Mouse (Mus musculus): ENCODE measurements around the gene Sppl3. TPM values are rescaled to one million over a fixed set of nuclear protein-coding genes. Genes with fewer than 3 reads are reported as not detected.
A peak's percentile ranks its signal among the peaks of the same experiment; 100 is the strongest.

The Sppl3 gene
- polyA plus RNA-seq (2014; fragmentation: Nextera tagmentation; extraction: Ambion mirVana): 20.3 and 24.0 TPM in 2 replicates

DNA sequence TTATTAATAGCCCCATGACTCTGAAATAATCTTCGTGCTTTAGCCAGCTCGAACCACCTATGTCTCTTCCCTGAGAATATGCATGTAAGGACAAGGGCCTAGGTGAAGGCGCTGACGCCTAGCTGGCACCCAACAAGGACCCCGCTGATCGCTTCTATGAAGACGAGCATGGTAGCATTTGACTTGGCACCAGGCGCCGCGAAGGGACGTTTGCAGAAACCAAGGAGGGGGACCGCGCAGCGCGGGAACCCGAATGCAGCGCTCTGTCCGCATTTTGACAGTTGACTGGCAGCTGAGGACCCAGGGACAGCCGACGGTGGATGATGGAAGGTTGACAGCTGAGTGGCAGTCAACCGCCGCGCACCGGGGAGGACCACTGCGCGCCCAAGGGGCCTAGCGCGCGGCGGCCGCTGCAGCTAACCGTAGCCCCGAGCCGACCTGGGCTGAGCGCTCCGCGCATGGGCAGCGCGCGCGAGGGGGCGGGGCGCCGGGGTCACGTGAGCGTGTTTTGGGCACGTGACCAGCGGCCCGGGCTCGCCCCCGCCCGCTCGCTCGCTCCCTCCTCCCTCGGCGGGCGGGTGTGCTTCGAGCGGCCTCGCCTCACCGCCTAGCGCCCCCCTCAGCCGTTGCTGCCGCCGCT lies at the start of gene Sppl3:
Gene Sppl3 (plus strand): TSS at position 561 of the 640 bp plus-strand sequence.
- Histone ChIP-seq H3K4me2 (ENCODE audit: low read length) (peak within 1 kb of the TSS; percentile 91), H3K36me3 (ENCODE audit: control insufficient read depth, insufficient read depth, low read length) (no peaks in the 10 kb centered on the region), H3K9me3 (replicated peaks; ENCODE audit: control insufficient read depth, low read length) (no peaks in the 10 kb centered on the region), H3K27me3 (replicated peaks; ENCODE audit: control insufficient read depth, insufficient read depth, low read length) (no peaks in the 10 kb centered on the region), H3K4me1 (ENCODE audit: control insufficient read depth, insufficient read depth, low read length) (peaks cover 18% of the 10 kb centered on the region), H3K27ac (ENCODE audit: low read depth, low read length) (peak within 1 kb of the TSS; percentile 93), H3K4me3 (ENCODE audit: low read depth, low read length) (peak within 1 kb of the TSS; percentile 100), H3K9ac (ENCODE audit: low read length) (peak within 1 kb of the TSS; percentile 99)
- ATAC-seq (peak; percentile 94), DNase-seq (ENCODE audit: low spot score) (peak; percentile 95)
- under 1% methylated on average over 42 of the region's 65 CpGs for WGBS

DNA sequence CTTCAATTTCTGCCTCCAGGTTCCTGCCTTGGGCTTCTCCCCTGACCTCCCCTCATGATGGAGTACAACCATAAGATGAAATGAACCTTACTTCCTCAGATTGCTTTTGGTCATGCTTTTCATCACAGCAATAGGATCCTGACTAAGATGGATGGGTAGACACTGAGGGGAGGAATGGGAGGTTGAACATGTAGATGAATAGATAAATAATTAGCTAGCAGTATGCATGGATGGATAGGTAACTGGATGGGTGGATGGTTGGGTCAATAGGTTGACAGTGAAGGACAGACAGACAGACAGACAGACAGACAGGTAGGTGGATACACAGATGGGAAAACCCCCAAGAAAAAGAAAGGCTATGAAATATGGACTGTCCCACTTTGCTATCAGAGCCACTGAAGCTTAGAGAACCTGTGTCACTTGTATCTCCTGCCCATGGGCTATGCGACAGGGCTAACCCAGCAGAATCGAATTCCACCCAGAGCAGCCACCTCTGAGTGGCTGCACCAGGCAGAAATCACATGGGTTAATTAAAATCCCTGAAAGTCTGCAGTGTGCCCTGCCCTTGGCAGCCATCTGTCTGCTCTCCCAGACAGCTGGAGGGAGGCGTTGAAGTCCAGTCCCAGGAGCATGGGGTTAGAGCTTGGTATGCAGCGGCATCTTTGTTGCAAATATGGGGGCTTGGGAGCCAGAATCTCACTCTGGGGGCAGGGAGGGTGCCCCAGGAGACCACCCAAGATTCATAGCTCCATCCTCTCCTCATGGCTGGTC lies 49.2 kb upstream of the Sppl3 start:
- H3K4me3 ChIP-seq (ENCODE audit: low read depth, low read length): no peak overlapping the region
- 73% methylated on average over 4 of the region's 4 CpGs for WGBS
- H3K27me3 ChIP-seq (replicated peaks; ENCODE audit: control insufficient read depth, insufficient read depth, low read length): no peaks in the 10 kb centered on the region
- DNase-seq (ENCODE audit: low spot score) (no peak), ATAC-seq (no peak)
- no peaks in the 10 kb centered on the region for H3K4me1 ChIP-seq (ENCODE audit: control insufficient read depth, insufficient read depth, low read length)
- H3K4me2 ChIP-seq (ENCODE audit: low read length): no peak overlapping the region
- H3K36me3 ChIP-seq (ENCODE audit: control insufficient read depth, insufficient read depth, low read length): no peaks in the 10 kb centered on the region
- H3K9me3 ChIP-seq (replicated peaks; ENCODE audit: control insufficient read depth, low read length): no peaks in the 10 kb centered on the region
- no peak overlapping the region for H3K27ac ChIP-seq (ENCODE audit: low read depth, low read length)
- no peak overlapping the region for H3K9ac ChIP-seq (ENCODE audit: low read length)

DNA sequence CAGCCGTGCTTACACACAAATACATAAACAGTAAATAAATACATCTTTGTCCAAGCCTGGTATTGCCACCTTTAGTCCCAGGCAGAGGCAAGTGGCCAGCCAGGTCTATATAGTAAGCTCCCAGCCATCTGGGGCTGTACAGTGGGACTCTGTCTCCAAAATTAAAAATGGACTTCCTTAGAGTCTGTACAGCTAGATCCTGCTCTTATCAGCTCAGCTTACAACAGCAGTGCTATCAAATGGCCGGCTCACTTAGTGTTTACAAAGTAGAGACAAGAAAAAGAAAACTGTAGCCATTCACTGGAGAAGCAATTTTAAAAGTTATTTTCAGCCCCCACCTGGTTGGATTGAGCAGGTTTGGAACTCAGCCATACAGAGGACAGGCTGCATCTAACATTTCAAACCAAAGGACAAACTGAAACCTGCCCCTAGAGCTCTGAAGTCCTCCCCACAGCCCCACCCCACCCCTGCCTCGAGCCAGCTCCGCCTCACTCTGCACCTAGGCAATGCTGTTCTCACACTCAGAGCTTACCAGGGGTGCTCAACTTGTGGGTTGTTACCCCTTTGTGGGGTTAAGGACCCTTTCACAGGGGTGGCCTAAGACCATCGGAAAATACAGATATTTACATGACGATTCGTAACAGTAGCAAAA lies 46.5 kb upstream of the Sppl3 start:
- WGBS: 83% methylated on average over 7 of the region's 7 CpGs
- ATAC-seq: no peak

DNA sequence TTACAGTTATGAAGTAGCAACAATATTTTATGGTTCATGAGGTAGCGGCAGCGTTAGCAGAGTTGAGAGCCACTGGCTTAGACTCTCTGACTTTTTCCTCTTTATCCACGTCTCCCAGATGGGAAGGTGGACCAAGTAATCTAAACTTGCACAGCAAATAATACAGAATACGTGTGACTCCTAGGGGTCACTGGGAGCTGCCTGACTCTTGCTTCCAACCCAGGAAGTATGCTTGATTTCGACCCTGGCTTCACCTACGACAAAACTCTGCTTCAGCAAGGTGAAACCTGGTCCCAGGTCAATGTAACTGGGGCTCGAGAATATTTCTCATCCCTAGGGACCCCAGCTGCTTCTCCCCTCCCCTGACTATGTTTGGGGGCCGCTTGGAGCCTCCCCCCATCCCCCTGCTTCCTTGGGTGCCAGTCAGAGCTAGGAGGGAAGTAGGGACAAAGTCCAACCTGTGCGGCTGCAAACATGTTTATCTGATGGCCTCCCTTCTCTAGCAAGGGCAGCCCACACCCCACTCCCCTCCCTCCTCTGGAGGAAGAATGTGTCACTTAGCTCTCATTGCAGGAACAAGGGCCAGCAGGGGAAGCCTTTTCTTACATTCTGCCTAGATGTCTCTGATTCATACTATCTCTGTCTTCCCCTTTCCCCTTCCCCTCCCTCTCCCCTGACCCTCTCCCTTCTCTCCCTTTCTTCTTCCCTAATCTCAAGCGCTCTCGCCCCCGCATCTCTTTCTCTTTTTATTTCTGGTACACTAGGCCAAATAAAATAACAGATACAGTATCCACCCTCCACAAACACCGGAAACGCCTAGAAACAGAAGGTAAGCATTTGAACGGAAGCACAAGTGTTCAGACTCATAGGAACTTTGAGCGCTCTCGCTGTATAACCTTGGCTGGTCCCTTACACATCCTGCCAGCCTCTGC lies 45.7 kb upstream of the Sppl3 start:
- no peak for ATAC-seq
- DNase-seq (ENCODE audit: low spot score): no peak
- H3K9ac ChIP-seq (ENCODE audit: low read length): no peak overlapping the region
- no peak overlapping the region for H3K4me2 ChIP-seq (ENCODE audit: low read length)
- no peaks in the 10 kb centered on the region; the same call in 1 of the 2 replicates for H3K4me1 ChIP-seq (ENCODE audit: control insufficient read depth, insufficient read depth, low read length)
- no peaks in the 10 kb centered on the region for H3K27me3 ChIP-seq (replicated peaks; ENCODE audit: control insufficient read depth, insufficient read depth, low read length)
- H3K4me3 ChIP-seq (ENCODE audit: low read depth, low read length): no peak overlapping the region
- H3K36me3 ChIP-seq (ENCODE audit: control insufficient read depth, insufficient read depth, low read length): no peaks in the 10 kb centered on the region
- WGBS: 73% methylated on average over 17 of the region's 17 CpGs
- no peaks in the 10 kb centered on the region for H3K9me3 ChIP-seq (replicated peaks; ENCODE audit: control insufficient read depth, low read length)
- H3K27ac ChIP-seq (ENCODE audit: low read depth, low read length): no peak overlapping the region

More for the DNA sequence above, 46.5 kb upstream of the Sppl3 start:
- Histone ChIP-seq H3K9ac (ENCODE audit: low read length) (no peak overlapping the region), H3K27ac (ENCODE audit: low read depth, low read length) (no peak overlapping the region), H3K4me2 (ENCODE audit: low read length) (no peak overlapping the region), H3K9me3 (replicated peaks; ENCODE audit: control insufficient read depth, low read length) (no peaks in the 10 kb centered on the region), H3K4me3 (ENCODE audit: low read depth, low read length) (no peak overlapping the region), H3K4me1 (ENCODE audit: control insufficient read depth, insufficient read depth, low read length) (no peaks in the 10 kb centered on the region), H3K36me3 (ENCODE audit: control insufficient read depth, insufficient read depth, low read length) (no peaks in the 10 kb centered on the region), H3K27me3 (replicated peaks; ENCODE audit: control insufficient read depth, insufficient read depth, low read length) (no peaks in the 10 kb centered on the region)
- DNase-seq (ENCODE audit: low spot score): no peak

DNA sequence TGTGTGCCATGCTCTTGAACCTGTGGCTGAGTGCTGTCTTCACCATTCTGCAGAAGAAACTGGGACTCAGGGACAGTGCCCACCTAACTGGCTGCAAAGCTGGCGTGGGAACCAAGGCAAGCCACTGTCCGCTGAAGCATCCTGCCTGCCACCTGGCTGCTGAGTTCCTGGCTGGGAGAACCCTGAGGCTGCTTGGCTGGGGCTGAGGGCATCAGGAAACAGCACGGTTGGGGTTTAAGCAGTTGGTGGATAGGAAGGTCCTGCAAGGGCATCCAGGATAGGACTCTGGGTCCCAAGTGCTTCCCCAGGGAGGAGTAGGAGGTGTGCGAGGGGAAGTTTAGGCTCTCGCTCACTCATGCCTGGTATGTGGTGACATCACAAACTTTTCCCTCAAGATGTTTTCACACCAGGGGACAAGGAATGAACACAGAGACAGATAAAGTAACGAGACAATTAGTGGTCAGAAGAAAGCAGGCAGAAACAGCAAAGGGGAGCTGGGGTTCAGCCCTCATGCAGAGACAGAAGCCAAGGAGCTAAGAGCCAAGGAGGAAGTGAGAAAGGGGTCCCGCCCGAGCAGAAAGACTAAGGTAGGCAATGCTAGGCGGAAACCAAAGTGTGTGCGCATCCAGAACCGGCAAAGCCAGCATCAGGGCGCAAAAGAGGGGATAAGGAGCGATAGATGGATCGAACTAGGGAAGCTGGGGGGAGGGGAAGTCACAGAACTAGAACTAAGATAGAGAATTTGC lies 43.2 kb upstream of the Sppl3 start:
- H3K27ac ChIP-seq (ENCODE audit: low read depth, low read length): no peak overlapping the region
- no peak overlapping the region for H3K9ac ChIP-seq (ENCODE audit: low read length)
- ATAC-seq (no peak), DNase-seq (ENCODE audit: low spot score) (no peak)
- H3K4me2 ChIP-seq (ENCODE audit: low read length): no peak overlapping the region
- WGBS: 35% methylated on average over 14 of the region's 14 CpGs
- no peaks in the 10 kb centered on the region for H3K36me3 ChIP-seq (ENCODE audit: control insufficient read depth, insufficient read depth, low read length)
- H3K27me3 ChIP-seq (replicated peaks; ENCODE audit: control insufficient read depth, insufficient read depth, low read length): no peaks in the 10 kb centered on the region
- no peaks in the 10 kb centered on the region; the same call in 1 of the 2 replicates for H3K4me1 ChIP-seq (ENCODE audit: control insufficient read depth, insufficient read depth, low read length)
- H3K9me3 ChIP-seq (replicated peaks; ENCODE audit: control insufficient read depth, low read length): no peaks in the 10 kb centered on the region
- no peak overlapping the region for H3K4me3 ChIP-seq (ENCODE audit: low read depth, low read length)

DNA sequence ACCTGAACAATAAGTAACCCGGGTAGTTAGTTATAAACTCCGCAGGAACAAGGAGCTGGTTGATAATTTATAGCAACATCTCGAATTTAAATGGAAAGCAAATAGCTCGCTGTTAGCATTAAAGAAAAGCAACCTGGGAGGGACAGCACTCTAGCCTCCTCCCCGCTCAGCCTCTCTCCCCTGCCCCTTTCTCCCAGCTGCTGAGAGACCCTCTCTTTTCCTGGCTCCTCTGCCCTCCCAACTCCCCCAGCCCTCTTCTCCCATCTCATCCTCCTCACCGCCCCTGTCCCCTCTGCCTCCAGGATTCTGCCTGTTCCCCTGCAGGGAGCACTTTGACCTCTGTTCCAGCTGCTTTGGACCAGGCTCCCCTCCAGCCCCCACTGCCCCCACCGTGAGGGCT lies 42.3 kb upstream of the Sppl3 start:
- 10% methylated on average over 7 of the region's 7 CpGs for WGBS
- no peak for DNase-seq (ENCODE audit: low spot score)
- H3K9me3 ChIP-seq (replicated peaks; ENCODE audit: control insufficient read depth, low read length): no peaks in the 10 kb centered on the region

DNA sequence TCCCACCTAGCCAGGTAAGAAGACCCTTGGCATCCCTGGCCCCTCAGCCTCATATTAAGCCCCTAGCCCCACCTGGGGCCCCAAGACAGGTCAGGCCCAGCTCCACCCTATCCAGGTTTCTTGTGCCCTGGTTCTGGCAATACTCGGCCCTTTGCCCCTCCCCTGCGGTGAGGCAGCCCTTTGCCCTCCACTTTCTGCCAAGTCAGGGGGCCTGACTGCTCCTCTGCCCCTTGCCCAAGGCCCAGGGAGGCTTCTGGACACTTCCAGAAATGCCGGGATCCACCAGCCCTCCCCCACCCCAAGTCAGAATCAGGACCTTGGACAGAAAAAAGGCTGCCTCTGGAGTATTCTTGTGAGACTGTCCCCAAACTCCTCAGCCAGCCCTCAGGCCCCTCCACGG lies 41.9 kb upstream of the Sppl3 start:
- DNase-seq (ENCODE audit: low spot score) (no peak), ATAC-seq (no peak)
- Histone ChIP-seq H3K4me1 (ENCODE audit: control insufficient read depth, insufficient read depth, low read length) (no peaks in the 10 kb centered on the region; the same call in 1 of the 2 replicates), H3K9ac (ENCODE audit: low read length) (no peak overlapping the region), H3K9me3 (replicated peaks; ENCODE audit: control insufficient read depth, low read length) (no peaks in the 10 kb centered on the region), H3K4me2 (ENCODE audit: low read length) (no peak overlapping the region), H3K36me3 (ENCODE audit: control insufficient read depth, insufficient read depth, low read length) (no peaks in the 10 kb centered on the region), H3K4me3 (ENCODE audit: low read depth, low read length) (no peak overlapping the region), H3K27ac (ENCODE audit: low read depth, low read length) (no peak overlapping the region), H3K27me3 (replicated peaks; ENCODE audit: control insufficient read depth, insufficient read depth, low read length) (no peaks in the 10 kb centered on the region)
- 23% methylated on average over 4 of the region's 4 CpGs for WGBS

More for the DNA sequence above, 42.3 kb upstream of the Sppl3 start:
- H3K4me2 ChIP-seq (ENCODE audit: low read length): no peak overlapping the region
- ATAC-seq: no peak
- H3K36me3 ChIP-seq (ENCODE audit: control insufficient read depth, insufficient read depth, low read length): no peaks in the 10 kb centered on the region
- no peak overlapping the region for H3K27ac ChIP-seq (ENCODE audit: low read depth, low read length)
- H3K27me3 ChIP-seq (replicated peaks; ENCODE audit: control insufficient read depth, insufficient read depth, low read length): no peaks in the 10 kb centered on the region
- no peaks in the 10 kb centered on the region; the same call in 1 of the 2 replicates for H3K4me1 ChIP-seq (ENCODE audit: control insufficient read depth, insufficient read depth, low read length)
- H3K4me3 ChIP-seq (ENCODE audit: low read depth, low read length): no peak overlapping the region
- H3K9ac ChIP-seq (ENCODE audit: low read length): no peak overlapping the region
